Mouse (Mus musculus): ENCODE results near the gene 1110008L16Rik. TPM values are rescaled to one million over a fixed set of nuclear protein-coding genes. Genes with fewer than 3 reads are reported as not detected.

Gene 1110008L16Rik
- polyA plus RNA-seq, 1 experiment from 2014 or later: 12.4 TPM

Other genes starting within 250 kb of the 1110008L16Rik start
- gene 2700097O09Rik, start 219.5 kb upstream of the 1110008L16Rik start, polyA plus RNA-seq (2016; fragmentation: Nextera tagmentation; extraction: Ambion mirVana): 31.5 and 33.0 TPM in 2 replicates
- gene Srp54a, start 219.3 kb upstream of the 1110008L16Rik start, polyA plus RNA-seq (2016; fragmentation: Nextera tagmentation; extraction: Ambion mirVana): 105 and 106 TPM in 2 replicates
- 11.8 and 14.4 TPM in 2 replicates for gene Fam177a, start 175.1 kb upstream of the 1110008L16Rik start, polyA plus RNA-seq (2016; fragmentation: Nextera tagmentation; extraction: Ambion mirVana)
- gene Srp54b, start 144.5 kb upstream of the 1110008L16Rik start, polyA plus RNA-seq (2016; fragmentation: Nextera tagmentation; extraction: Ambion mirVana): 35.8 and 40.3 TPM in 2 replicates
- 2.1 TPM in 1 of 2 replicates, not detected in the other for gene 1700047I17Rik2, start 100.0 kb upstream of the 1110008L16Rik start, polyA plus RNA-seq (2016; fragmentation: Nextera tagmentation; extraction: Ambion mirVana)
- gene Srp54c, start 69.4 kb upstream of the 1110008L16Rik start, polyA plus RNA-seq (2016; fragmentation: Nextera tagmentation; extraction: Ambion mirVana): 49.3 and 51.6 TPM in 2 replicates
- gene Ppp2r3c, start 3.4 kb downstream of the 1110008L16Rik start, polyA plus RNA-seq (2016; fragmentation: Nextera tagmentation; extraction: Ambion mirVana): 10.3 and 11.8 TPM in 2 replicates
- 282 and 290 TPM in 2 replicates for gene Psma6, start 84.6 kb downstream of the 1110008L16Rik start, polyA plus RNA-seq (2016; fragmentation: Nextera tagmentation; extraction: Ambion mirVana)
- gene Nfkbia, start 193.1 kb downstream of the 1110008L16Rik start, polyA plus RNA-seq (2016; fragmentation: Nextera tagmentation; extraction: Ambion mirVana): 14.5 and 15.7 TPM in 2 replicates

Measured in liver, embryonic 12.5 days (tissue).